Mouse (Mus musculus) liver, embryonic 14 days (tissue): ENCODE data around the gene Kdm1b. TPM values are rescaled to one million over a fixed set of nuclear protein-coding genes. Genes with fewer than 3 reads are reported as not detected.

Source experiments
- polyA plus RNA-seq: library from polyadenylated mRNA; depleted of rRNA; stranded (reverse); fragments of >200 nt; gene quantifications from 2 replicates; pipeline ENCODE4 v1.2.3, GENCODE M21; 2012; rRNA removed

Kdm1b gene
- 2.5 and 2.7 TPM in 2 replicates for polyA plus RNA-seq

DNA sequence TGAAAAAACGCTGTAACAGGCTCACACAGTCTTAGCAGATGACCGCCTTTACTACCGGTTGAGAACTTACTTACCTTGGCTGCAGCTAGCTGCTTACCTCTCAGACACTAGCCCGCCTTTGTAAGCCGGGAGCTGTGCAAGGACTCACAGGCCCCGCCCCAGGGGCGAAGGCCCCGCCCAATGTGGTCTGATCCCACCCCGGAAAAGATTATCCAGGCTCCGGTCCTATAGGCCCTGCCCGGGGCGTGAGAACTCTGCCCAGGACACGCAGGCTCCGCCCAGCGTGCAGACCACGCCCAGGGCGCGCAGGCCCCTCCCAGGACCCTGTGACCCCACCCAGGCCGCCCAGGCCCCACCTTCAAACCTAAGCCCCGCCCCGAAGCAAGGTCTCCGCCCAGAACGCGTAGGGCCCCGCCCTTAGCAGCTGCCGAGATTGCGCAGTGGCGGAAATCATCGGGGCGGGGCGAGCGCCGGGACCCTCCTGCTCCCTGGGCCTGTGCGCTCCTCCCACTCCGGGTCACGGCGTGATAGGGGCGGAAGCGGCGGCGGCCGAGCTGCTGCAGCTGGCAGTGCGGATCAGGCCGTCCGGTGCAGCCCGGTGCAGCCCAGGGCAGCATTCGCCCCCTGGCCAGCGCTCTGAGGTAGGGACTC is at the start of gene Kdm1b:
Gene Kdm1b (plus strand): TSS at position 470 of the 651 bp plus-strand sequence.

DNA sequence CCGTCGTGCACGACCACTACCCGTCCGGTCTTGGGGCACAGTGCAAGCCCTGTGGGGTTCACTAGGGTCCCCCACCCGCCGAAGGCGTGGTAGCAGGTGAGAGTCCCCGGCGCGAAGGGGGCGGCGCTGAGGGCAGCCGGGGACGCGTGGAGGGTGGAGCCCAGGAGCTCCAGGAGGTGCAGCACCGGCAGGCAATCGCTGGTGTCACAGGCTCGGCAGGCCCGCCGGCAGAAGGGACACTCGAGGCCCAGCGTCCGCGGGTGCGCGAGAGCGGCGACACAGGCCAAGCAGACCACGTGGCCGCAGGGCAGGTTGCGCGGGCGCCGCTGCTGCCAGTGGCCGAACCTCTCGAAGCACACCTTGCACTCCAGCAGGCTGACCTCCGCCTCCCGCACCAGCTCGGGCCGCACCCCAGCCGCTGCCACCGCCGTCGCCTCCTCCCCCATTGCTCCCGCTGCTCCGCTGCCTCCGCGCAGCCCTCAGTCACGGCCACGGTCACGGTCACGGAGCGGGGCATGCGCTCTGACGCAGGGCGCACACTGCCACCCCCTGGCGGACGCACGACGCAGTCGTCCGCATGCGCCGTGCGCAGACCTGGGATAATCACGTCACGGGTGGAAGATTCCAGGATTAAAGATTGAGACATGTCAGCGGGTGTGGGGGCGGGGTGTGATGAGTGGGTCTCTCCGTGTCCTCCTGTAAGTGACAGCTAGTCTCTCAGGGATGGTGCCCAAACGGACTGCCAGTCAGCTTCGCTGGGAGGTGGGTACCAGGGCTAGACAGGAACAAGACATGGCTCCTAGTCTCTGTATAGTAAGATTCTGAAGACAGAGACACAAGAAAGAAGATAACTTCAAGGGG is 28.7 kb upstream of the Kdm1b start, which contains the start of gene Nhlrc1:
Gene Nhlrc1 (minus strand): TSS at position 517 of the 861 bp plus-strand sequence.

DNA sequence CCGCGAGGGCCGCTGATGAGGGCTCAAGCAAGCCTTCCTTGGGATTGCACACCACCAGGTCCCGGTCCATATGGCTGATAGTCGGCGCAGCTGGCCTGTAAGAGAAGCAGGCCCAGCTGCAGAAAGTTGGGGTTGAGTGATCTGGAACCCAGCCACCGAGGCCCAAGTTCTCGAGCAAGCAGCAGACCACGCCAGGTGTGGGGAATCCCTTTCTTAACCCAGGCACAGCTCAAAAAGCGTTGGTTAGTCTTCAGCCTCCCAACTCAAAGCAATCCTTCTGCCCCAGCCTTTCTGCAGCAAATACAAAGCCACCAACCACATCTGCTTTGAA is 1.3 kb downstream of the Kdm1b start, which contains the start of gene Tpmt:
Gene Tpmt (minus strand): TSS at position 121 of the 331 bp plus-strand sequence.

DNA sequence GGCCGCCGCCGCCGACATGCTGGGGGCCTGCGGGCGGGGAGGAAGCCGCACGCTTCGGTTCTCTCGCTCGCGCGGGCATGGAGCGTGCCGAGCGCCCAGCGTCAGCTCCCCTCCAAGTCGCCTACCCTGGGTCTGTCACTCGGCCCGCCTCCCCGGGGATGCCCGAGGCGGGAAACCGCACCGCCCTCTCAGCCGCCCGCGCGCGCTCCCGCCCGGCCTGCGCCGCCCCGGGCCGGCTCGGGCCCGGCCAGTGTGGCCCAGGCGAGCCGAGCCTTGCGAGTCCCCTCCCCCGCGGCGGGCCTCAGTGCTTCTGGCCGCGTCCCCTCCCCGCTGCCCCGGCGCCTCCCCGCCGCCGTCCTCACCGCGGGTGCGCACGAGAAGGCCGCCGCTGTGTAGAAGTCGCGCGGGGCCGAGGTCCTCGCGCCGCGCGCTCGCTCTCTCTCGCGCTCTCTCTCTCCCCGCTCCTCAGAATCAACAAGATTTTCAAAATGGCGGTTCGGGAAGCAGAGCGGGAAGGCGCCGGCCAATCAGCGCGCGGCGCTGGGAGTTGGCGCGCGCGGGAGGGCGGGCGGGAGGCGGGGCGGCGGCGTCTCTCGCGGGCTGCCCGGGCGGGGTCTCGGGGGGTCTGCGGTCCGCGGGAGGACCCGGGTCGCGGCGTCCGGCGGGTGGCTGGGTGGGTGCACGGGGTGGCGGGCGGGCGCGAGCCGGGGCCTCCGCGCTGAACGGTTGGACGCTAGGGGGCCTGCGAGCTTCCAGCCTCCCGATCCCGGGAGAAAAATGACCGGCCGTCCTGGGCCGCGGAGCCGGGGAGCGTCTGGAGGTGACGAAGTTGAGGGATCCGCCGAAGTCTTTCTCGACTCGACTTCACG is 62.6 kb downstream of the Kdm1b start, which contains the start of gene Dek:
Gene Dek (minus strand): TSS at position 491 of the 869 bp plus-strand sequence.

DNA sequence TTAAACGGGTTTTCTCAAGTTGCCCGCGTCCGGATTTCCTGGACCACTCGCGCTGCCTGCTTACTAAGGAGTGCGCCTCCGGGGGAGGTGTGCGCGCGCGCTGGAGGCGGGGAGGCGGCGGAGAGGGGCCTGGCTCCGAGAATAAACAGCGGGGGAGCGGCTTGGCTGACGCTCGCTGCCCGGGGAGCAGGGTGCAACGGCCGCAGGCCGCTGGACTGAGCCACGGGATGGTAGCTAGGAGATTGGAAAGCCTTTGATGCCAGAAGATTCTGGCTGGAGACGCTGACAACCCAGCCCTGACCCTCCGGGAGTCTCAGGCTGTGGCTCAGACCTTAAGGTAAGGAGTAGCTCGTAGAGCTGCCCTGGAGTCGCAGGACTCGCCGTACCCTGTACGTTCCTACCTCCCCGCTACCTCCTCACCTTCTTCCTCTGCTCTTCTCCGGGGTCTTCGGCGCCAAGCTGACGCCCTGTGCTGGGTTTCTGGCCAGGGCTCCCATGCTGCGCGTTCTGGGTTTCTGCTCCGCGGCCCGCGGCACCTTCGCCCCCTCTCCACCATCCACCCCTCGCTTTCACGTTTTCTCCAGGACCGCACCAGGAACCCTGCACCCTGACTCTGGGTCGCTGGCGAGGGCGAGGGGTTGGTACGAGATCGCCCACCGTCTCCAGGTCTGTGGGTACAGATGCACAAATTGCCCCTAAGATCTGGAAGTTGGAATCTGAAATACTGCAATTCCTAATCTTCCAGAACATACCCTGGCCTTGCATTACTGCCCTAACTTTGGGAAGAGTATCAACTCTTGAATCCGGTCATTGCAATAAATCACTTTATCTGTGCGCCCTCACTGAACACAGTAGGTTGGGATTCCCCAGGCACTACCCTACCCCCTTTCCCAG is 79.5 kb downstream of the Kdm1b start, which contains the start of gene Rnf144b:
Gene Rnf144b (plus strand): TSS at position 120 of the 894 bp plus-strand sequence.

Other genes starting within 250 kb of the Kdm1b start
- 2.8 and 3.1 TPM in 2 replicates for gene Kif13a, start 113.6 kb upstream of the Kdm1b start, polyA plus RNA-seq
- gene Nhlrc1, start 28.6 kb upstream of the Kdm1b start, polyA plus RNA-seq = 0.27 and 0.31 TPM in 2 replicates
- gene Tpmt, start 1.2 kb downstream of the Kdm1b start, polyA plus RNA-seq = 7.2 and 9.8 TPM in 2 replicates
- 181 and 201 TPM in 2 replicates for gene Dek, start 62.7 kb downstream of the Kdm1b start, polyA plus RNA-seq
- gene Rnf144b, start 79.2 kb downstream of the Kdm1b start, polyA plus RNA-seq = 1.3 and 2.0 TPM in 2 replicates